Mouse (Mus musculus) hindbrain, embryonic 13.5 days (tissue): ENCODE measurements at regions not wholly inside any gene's neighbourhood (a gene's known extent, or its start where the extent isn't known, plus 50 kb on each side); places are given as distances from the start of the nearest gene placed in this dataset.

Experiments
- ATAC-seq: fragments of 200-750 bp; cut with Nextera tagmentation; 2 replicates; pipeline ENCODE4 v1.8.0; 2017; ENCODE audit warnings: moderate TSS enrichment; ENCODE audit not compliant: low FRiP score
- H3K27ac ChIP-seq: fragments of 300-500 bp; sonication (generic); 2 replicates; pipeline ENCODE4 v1.5.1; 2015; ENCODE audit warnings: inconsistent platforms, mild to moderate bottlenecking, moderate library complexity
- H3K27me3 ChIP-seq: fragments of 300-500 bp; sonication (generic); 2 replicates; pipeline ENCODE4 v1.6.1; 2015; ENCODE audit warnings: mild to moderate bottlenecking, inconsistent platforms
- H3K36me3 ChIP-seq: fragments of 300-500 bp; sonication (generic); 2 replicates; pipeline ENCODE4 v1.6.1; 2015; ENCODE audit warnings: mild to moderate bottlenecking, inconsistent platforms
- H3K4me1 ChIP-seq: fragments of 300-500 bp; sonication (generic); replicated peaks from 2 replicates; pipeline ENCODE4 v1.6.1; 2015; ENCODE audit warnings: inconsistent platforms
- H3K4me2 ChIP-seq: fragments of 300-500 bp; sonication (generic); 2 replicates; pipeline ENCODE4 v1.6.1; 2015; ENCODE audit warnings: inconsistent platforms, mild to moderate bottlenecking, moderate library complexity
- H3K4me3 ChIP-seq: fragments of 300-500 bp; sonication (generic); 2 replicates; pipeline ENCODE4 v1.5.1; 2015; ENCODE audit warnings: mild to moderate bottlenecking, inconsistent platforms
- H3K9ac ChIP-seq: fragments of 300-500 bp; sonication (generic); 2 replicates; pipeline ENCODE4 v1.6.1; 2015; ENCODE audit warnings: mild to moderate bottlenecking, inconsistent platforms
- H3K9me3 ChIP-seq: fragments of 300-500 bp; sonication (generic); 2 replicates; pipeline ENCODE4 v1.6.1; 2016; ENCODE audit warnings: inconsistent platforms
- WGBS: fragments of 180-500 bp; shearing (Covaris S2); methylation state at CpG from one replicate; pipeline ENCODE4 v1.1.7; 2015; 5-methylcytosine and 5-hydroxymethylcytosine counted together

DNA sequence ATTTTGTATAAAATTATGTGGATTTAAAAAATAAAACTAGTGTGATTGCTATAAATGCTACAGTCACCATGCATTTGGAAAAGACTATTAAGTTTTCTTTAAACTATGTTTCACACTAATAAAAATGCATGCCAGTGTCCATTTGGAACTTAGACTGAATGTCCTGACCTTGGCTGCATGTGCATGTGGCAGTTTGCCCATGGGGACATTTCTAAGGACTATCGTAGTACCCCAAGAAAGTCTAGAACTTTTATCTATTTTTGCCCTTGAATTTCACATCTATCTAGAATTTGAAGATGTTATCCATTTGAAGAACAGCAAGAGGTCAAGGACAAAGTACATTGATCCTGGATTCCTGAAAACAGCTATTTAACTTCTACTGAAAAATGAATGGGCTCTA, 745.9 kb downstream of the Tmem182 start:
- Histone ChIP-seq H3K27ac (no peak overlapping the region), H3K4me2 (no peak overlapping the region), H3K9ac (no peak overlapping the region), H3K27me3 (no peaks in the 10 kb centered on the region), H3K9me3 (no peaks in the 10 kb centered on the region), H3K36me3 (no peaks in the 10 kb centered on the region), H3K4me3 (no peak overlapping the region), H3K4me1 (no peaks in the 10 kb centered on the region)
- WGBS: 96% methylated on average over 1 of the region's 1 CpGs
- no peak for ATAC-seq

DNA sequence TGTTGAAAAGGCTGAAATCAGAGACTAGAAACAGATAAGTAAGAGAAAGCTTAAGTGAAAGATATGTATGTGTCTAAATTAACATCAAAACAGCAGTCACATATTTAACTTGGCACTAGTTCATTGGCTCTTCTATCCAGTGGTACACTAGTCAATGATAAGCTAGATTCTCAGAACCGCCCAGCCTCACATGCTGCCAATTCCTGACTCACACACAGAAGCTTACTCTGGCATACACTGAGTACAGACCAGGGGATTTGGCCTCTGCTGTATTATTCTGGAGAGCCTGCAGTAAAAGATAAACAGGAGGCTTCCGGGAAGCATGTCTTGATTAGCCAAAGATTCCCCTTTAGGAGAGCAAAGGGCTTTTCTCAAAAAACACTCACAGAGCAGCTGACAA, 750.2 kb downstream of the Tmem182 start:
- no peak overlapping the region for H3K27ac ChIP-seq
- WGBS: 60% methylated on average over 2 of the region's 2 CpGs
- H3K9me3 ChIP-seq: no peaks in the 10 kb centered on the region
- no peak overlapping the region for H3K9ac ChIP-seq
- H3K4me1 ChIP-seq: no peaks in the 10 kb centered on the region
- no peak overlapping the region for H3K4me3 ChIP-seq
- H3K36me3 ChIP-seq: no peaks in the 10 kb centered on the region
- H3K27me3 ChIP-seq: no peaks in the 10 kb centered on the region
- no peak overlapping the region for H3K4me2 ChIP-seq
- ATAC-seq: no peak

DNA sequence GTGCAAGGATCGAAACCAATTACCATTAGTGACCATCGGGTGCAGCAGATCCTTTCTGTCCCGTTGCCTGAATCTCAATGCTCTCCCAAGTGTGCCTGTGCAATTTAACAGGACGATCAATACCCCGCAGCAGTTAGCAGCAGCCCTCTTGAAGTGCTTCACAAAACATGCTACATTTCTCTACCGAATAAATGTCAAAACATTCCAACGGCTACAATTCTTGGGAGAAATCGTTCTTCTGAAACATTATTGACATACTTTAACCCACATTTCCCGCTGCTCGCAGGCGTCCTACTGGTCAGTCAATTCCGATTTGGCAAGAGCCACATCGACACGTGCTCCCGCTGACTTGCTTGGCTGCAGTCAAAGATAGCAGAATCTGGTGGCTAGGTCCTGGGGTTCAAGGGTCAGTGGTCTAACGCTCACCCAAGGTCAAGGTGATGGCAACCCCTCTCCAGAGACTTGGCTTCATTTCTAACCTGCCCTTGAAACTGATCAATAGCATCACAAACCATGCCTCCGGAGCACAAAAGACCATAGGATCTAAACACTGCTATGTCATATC, 753.8 kb downstream of the Tmem182 start:
- H3K36me3 ChIP-seq: no peaks in the 10 kb centered on the region
- no peaks in the 10 kb centered on the region for H3K27me3 ChIP-seq
- no peaks in the 10 kb centered on the region for H3K9me3 ChIP-seq
- no peak for ATAC-seq
- H3K4me1 ChIP-seq: no peaks in the 10 kb centered on the region
- no peak overlapping the region for H3K4me3 ChIP-seq
- no peak overlapping the region for H3K4me2 ChIP-seq
- no peak overlapping the region for H3K27ac ChIP-seq
- 85% methylated on average over 17 of the region's 17 CpGs for WGBS
- no peak overlapping the region for H3K9ac ChIP-seq

DNA sequence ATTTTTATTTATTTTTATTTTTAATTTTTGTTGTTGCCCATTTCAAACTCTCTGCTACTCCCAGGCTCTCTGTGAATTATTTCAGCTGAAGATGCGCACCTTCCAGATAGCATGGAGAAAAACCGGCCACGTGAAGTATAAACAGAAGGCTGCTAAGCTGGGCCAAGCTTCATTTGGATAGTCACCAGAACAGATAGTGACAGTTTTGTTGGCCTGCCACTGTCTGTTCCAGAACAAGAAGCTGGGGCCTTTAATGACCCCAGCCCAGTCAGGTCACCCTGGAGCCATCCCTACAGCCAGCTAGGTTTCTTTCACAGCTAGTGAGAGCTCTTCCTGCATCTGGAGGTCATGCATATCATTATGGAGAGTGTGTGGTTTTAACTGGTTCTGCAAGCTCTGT, 754.6 kb downstream of the Tmem182 start:
- Histone ChIP-seq H3K4me2 (no peak overlapping the region), H3K27ac (no peak overlapping the region), H3K9ac (no peak overlapping the region), H3K27me3 (no peaks in the 10 kb centered on the region), H3K4me1 (no peaks in the 10 kb centered on the region), H3K9me3 (no peaks in the 10 kb centered on the region), H3K4me3 (no peak overlapping the region), H3K36me3 (no peaks in the 10 kb centered on the region)
- 91% methylated on average over 3 of the region's 3 CpGs for WGBS
- ATAC-seq: no peak

DNA sequence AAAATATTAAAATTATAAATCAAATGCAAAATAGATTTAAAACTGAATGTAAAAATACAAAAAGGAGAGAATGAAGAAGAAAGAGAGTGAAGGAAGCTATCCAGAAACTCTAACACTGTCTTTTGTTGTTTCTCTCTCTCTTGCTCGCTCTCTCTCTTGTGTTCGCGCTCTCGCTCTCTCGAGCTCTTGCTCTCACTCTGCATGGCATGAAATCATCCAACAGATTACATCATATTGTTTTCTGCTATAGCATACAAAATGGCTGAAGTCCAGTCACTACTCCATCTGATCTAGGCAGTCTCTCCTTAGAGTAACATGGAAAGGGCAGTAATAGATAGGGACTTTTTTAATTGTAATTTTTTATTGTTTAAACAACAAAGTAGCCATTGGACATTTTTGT, 798.1 kb downstream of the Tmem182 start:
- H3K9ac ChIP-seq: no peak overlapping the region
- H3K4me2 ChIP-seq: no peak overlapping the region
- H3K4me3 ChIP-seq: no peak overlapping the region
- no peak for ATAC-seq
- WGBS: 88% methylated on average over 5 of the region's 5 CpGs
- H3K4me1 ChIP-seq: peaks cover 3% of the 10 kb centered on the region; the same call in 1 of the 2 replicates
- no peaks in the 10 kb centered on the region for H3K9me3 ChIP-seq
- no peak overlapping the region for H3K27ac ChIP-seq
- H3K27me3 ChIP-seq: no peaks in the 10 kb centered on the region
- no peaks in the 10 kb centered on the region for H3K36me3 ChIP-seq

DNA sequence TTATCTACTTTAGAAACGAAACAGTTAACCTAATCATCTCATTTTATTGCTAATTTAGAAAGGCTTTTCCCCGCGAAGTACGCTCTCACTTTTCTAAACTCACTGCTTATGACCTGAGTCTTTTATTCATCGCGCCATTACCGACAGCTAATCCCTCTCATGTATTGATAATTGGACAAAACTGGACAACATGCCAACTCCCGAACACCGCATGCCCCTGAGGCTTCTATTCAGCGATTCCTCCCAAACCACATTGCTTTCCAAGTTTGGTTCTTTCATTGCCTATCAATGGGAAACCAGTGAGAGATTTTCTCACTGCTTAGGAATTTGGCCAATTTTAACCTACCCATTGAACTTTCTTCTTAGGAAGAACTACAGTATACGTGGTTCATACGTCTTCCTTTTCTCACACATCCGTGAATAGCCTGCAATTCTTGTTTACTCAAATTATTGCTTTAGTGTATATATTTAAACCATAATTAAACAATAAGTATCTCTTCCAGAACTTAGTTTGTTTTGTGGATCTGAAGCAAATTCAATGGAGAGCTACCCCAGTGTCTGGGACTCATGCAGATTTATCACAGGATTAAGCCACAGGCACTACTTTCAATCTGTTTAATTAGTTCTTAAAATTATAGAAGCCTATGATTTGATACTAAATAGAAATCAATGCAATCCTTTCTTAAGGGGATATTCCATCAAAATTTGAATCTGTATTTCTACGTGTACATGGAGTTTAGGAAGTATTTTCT, 799.8 kb downstream of the Tmem182 start:
- Histone ChIP-seq H3K4me1 (peaks cover 3% of the 10 kb centered on the region; the same call in 1 of the 2 replicates), H3K27ac (no peak overlapping the region), H3K4me3 (no peak overlapping the region), H3K27me3 (no peaks in the 10 kb centered on the region), H3K9me3 (no peaks in the 10 kb centered on the region), H3K36me3 (no peaks in the 10 kb centered on the region), H3K9ac (no peak overlapping the region), H3K4me2 (peak overlapping the region; percentile 16; the same call in 1 of the 2 replicates)
- ATAC-seq: no peak
- WGBS: 62% methylated on average over 14 of the region's 14 CpGs

DNA sequence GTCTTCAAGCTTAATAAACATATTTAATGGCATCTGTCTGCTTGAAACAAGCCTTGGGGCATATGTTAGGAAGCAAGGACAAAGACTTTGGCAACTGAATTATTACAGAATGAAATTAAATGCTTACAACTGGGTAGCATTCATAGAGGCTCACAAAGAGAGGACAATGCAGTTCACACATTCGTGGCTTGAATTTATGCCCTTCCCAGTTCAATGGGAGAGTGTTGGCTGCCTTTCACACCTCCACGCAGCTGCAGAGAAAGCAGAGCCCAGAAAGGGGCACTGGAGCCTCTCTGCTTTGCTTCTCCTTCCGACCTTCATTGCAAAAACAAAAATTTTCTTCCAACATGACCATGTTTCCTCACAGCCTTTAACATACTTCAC, 800.3 kb downstream of the Tmem182 start:
- no peaks in the 10 kb centered on the region for H3K27me3 ChIP-seq
- no peak overlapping the region for H3K9ac ChIP-seq
- peaks cover 3% of the 10 kb centered on the region; the same call in 1 of the 2 replicates for H3K4me1 ChIP-seq
- H3K4me2 ChIP-seq: no peak overlapping the region
- no peaks in the 10 kb centered on the region for H3K9me3 ChIP-seq
- ATAC-seq: no peak; the same call in 1 of the 2 replicates
- H3K27ac ChIP-seq: 0 out of 2 replicates have a peak overlapping the region, but pooled peaks have one; percentile 48
- no peaks in the 10 kb centered on the region for H3K36me3 ChIP-seq
- 19% methylated on average over 3 of the region's 3 CpGs for WGBS
- no peak overlapping the region for H3K4me3 ChIP-seq

DNA sequence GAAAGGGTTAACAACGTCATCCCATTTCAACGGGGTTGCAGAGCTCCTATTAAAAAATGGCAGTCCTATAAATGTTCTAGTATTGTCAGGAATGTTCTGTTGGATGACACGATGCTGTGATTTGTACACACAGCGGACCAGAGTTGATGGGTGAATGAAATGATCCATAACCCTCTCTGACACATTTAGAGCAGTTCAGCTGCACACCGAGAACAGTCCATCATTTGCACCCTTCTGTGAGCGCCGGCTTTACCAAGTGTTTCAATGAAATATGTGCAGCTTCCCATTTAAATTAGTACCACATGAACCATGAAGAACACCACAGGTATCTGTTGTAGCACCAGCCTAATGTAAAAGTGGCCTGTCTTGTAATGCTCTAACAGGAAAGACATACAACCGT, 805.4 kb downstream of the Tmem182 start:
- 60% methylated on average over 8 of the region's 8 CpGs for WGBS
- no peak for ATAC-seq
- Histone ChIP-seq H3K36me3 (no peaks in the 10 kb centered on the region), H3K27ac (no peak overlapping the region; the same call in 1 of the 2 replicates), H3K9me3 (no peaks in the 10 kb centered on the region), H3K4me2 (no peak overlapping the region), H3K4me3 (no peak overlapping the region), H3K9ac (no peak overlapping the region), H3K4me1 (peaks cover under 1% of the 10 kb centered on the region; the same call in 1 of the 2 replicates), H3K27me3 (no peaks in the 10 kb centered on the region)

DNA sequence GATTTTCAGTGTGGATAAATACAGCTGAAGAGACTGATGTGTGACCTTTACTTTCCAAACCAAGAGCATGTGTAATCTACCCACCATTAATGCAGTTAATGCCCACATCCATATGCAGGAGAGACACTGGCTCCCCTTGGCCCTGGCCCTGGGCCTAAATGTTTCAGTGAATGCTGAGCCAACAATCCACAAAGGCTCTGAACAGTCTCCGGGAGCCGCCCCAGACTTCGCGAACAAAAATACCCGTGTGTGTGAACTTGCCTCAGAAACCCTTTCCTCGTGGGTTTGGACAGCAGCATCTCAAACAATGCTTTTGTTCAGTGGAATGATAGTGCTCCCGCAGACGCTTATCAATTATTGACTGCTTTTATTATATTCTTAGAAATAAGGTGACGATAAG, 846.4 kb downstream of the Tmem182 start:
- ATAC-seq: 0 out of 2 replicates have a peak, but pooled peaks have one; percentile 72
- Histone ChIP-seq H3K36me3 (no peaks in the 10 kb centered on the region), H3K27me3 (no peaks in the 10 kb centered on the region), H3K4me2 (peak overlapping the region; percentile 28; the same call in 1 of the 2 replicates), H3K9me3 (no peaks in the 10 kb centered on the region), H3K27ac (no peak overlapping the region), H3K4me3 (no peak overlapping the region), H3K4me1 (peaks cover 13% of the 10 kb centered on the region), H3K9ac (no peak overlapping the region)
- 37% methylated on average over 9 of the region's 9 CpGs for WGBS

DNA sequence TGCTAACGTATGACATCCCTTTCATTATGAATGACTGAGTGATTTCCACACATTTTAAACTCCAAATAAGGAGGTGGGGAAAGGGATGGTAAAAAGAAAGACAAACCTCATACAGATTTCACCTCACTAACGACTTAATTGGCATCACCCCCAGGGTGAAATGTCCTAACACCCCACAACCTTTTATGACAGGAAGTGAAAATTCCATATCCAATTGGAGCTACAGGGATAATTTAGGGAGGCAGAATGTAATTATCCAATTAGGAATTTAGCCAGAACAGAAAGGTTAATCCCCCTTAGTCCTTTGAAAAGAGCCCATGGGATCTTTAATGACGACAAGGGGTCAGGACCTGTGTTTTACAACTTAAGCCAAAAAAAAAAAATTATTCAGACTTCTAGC, 846.8 kb downstream of the Tmem182 start:
- H3K4me3 ChIP-seq: no peak overlapping the region
- H3K9ac ChIP-seq: no peak overlapping the region
- ATAC-seq: 0 out of 2 replicates have a peak, but pooled peaks have one; percentile 44
- no peaks in the 10 kb centered on the region for H3K36me3 ChIP-seq
- H3K27me3 ChIP-seq: no peaks in the 10 kb centered on the region
- 36% methylated on average over 3 of the region's 3 CpGs for WGBS
- peaks cover 13% of the 10 kb centered on the region for H3K4me1 ChIP-seq
- 0 out of 2 replicates have a peak overlapping the region, but pooled peaks have one; percentile 23 for H3K27ac ChIP-seq
- peak overlapping the region; percentile 28; the same call in 1 of the 2 replicates for H3K4me2 ChIP-seq
- H3K9me3 ChIP-seq: no peaks in the 10 kb centered on the region

DNA sequence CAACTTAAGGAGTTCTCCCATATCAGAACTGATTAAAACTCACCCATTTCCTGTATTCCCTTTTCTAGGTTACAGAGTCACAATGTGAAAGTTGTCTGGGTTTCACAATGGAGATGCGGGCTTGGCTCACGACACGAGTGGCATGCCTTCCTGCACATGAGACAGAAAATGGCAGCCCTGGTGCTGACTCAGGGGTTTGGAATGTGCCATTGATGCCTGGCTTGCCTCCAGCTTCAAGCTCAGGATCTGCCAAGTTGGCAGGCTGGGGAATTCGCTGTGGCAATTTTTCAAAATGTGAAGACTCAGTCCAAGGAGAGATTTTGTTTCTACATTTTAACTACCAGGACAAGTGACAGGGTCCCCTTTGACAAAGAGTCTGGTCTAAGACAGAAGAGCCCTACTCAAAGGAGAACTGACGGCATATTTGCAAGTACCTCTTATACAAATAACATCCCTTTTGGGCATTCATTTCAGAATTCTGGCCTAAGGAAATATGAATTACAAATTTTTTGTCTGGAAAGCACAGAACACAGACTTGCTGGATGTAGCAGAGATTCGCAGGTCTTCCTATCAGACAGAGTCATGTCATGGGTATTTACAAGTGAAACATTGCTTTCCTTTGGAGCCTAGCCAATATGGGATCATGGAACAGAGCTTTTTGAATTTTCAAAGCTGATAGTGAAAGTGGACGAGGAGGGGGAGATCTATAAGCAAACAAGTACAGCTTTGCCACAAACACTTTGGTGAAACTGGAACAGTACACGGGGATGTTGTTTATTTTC, 847.4 kb downstream of the Tmem182 start:
- no peaks in the 10 kb centered on the region for H3K27me3 ChIP-seq
- H3K27ac ChIP-seq: peak overlapping the region; percentile 23; the same call in 1 of the 2 replicates
- peaks cover 13% of the 10 kb centered on the region for H3K4me1 ChIP-seq
- no peaks in the 10 kb centered on the region for H3K36me3 ChIP-seq
- H3K9ac ChIP-seq: no peak overlapping the region
- no peaks in the 10 kb centered on the region for H3K9me3 ChIP-seq
- H3K4me3 ChIP-seq: no peak overlapping the region
- ATAC-seq: peak; percentile 81
- WGBS: 50% methylated on average over 8 of the region's 8 CpGs
- H3K4me2 ChIP-seq: 0 out of 2 replicates have a peak overlapping the region, but pooled peaks have one; percentile 28

DNA sequence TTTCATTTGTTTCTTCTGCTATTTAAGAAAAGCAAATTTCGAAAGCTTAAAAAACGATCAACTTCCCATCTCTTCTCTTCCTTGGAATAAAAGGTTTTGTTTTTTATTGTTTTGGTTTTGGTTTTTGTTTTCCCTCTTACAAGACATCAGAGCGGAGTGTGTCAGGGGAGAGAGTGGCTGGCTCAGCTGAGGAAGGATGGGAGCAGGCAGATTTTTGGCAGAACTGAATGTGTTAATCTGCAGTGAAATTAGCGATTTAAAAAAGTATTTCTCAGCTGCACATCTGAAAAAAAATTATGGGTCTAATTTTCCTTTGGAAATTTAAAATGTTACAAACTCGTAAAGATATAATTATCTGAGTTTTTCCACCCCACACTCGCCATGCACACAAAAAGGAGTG, 868.7 kb downstream of the Tmem182 start:
- no peaks in the 10 kb centered on the region for H3K36me3 ChIP-seq
- H3K4me2 ChIP-seq: no peak overlapping the region
- H3K9me3 ChIP-seq: no peaks in the 10 kb centered on the region
- H3K27ac ChIP-seq: no peak overlapping the region
- no peak overlapping the region for H3K4me3 ChIP-seq
- no peak for ATAC-seq
- H3K27me3 ChIP-seq: no peaks in the 10 kb centered on the region
- 0 out of 2 replicates have a peak, but pooled peaks cover 5% of the 10 kb centered on the region for H3K4me1 ChIP-seq
- H3K9ac ChIP-seq: no peak overlapping the region
- 81% methylated on average over 6 of the region's 6 CpGs for WGBS
